In genomic region chr3:127913885-127914709, GRCm38 (mm10) we compare ENCODE assay signal across 10 mouse cellular contexts. TPM values are rescaled to one million over a fixed set of nuclear protein-coding genes. Genes with fewer than 3 reads are reported as not detected.
DNase-seq lines count a peak whose midpoint lies in the region; ATAC-seq and TF ChIP-seq lines count a peak whose summit lies in the region.
"Had no signal": no experiment of that assay in that cellular context is flagged by ENCODE, and none has a peak within 500 bp of the region (broad histone marks: within the 10 kb centered on the region; RNA-seq: fewer than 3 reads in every experiment).

No protein-coding gene starts in this region.

- H3ac ChIP-seq in myocyte (ENCODE audit: control insufficient read depth, insufficient read length), result no peak overlapping the region

- TF ChIP-seq POLR2A in myocyte (IDR thresholded peaks at IDR 0.05; ENCODE audit: insufficient read length, low read depth), result no peak

- peak overlapping the region; percentile 12; the same call in 1 of the 2 replicates for H3K4me2 ChIP-seq in limb, embryonic 13.5 days (replicated peaks)
- peak overlapping the region; percentile 35 for H3K4me2 ChIP-seq in embryonic facial prominence, embryonic 15.5 days (replicated peaks)
- peak overlapping the region; percentile 25; the same call in 1 of the 2 replicates for H3K4me2 ChIP-seq in intestine, postnatal 0 days (replicated peaks; ENCODE audit: low read depth)
- peak overlapping the region; percentile 70 for H3K4me2 ChIP-seq in myocyte (ENCODE audit: low read depth)

- 0 out of 2 replicates have a peak, but pooled peaks cover 3% of the 10 kb centered on the region for H3K9me3 ChIP-seq in limb, embryonic 13.5 days
- H3K9me3 ChIP-seq in limb, embryonic 10.5 days (replicated peaks), result no peaks in the 10 kb centered on the region
- no peaks in the 10 kb centered on the region for H3K9me3 ChIP-seq in embryonic facial prominence, embryonic 15.5 days (replicated peaks)
- H3K9me3 ChIP-seq in intestine, postnatal 0 days (ENCODE audit: control insufficient read depth), result no peaks in the 10 kb centered on the region

- no peaks in the 10 kb centered on the region for H3K36me3 ChIP-seq in limb, embryonic 13.5 days
- no peaks in the 10 kb centered on the region for H3K36me3 ChIP-seq in limb, embryonic 10.5 days
- H3K36me3 ChIP-seq in embryonic facial prominence, embryonic 15.5 days, result no peaks in the 10 kb centered on the region
- no peaks in the 10 kb centered on the region for H3K36me3 ChIP-seq in intestine, postnatal 0 days (ENCODE audit: control insufficient read depth, insufficient read depth)
- H3K36me3 ChIP-seq in myocyte (ENCODE audit: control insufficient read depth, insufficient read depth), result no peaks in the 10 kb centered on the region

- no peak for ATAC-seq in limb, embryonic 13.5 days (ENCODE audit: low FRiP score, low read depth)
- no peak for ATAC-seq in embryonic facial prominence, embryonic 15.5 days (ENCODE audit: insufficient number of reproducible peaks, low FRiP score, low TSS enrichment, low read depth)
- ATAC-seq in intestine, postnatal 0 days, result no peak

- no peak for TF ChIP-seq CTCF in intestine, postnatal 0 days (IDR thresholded peaks at IDR 0.05; ENCODE audit: low read depth)
- TF ChIP-seq CTCF in layer of hippocampus, adult 2 months (conservative IDR thresholded peaks at IDR 0.05), result no peak

- no peak overlapping the region for H3K4me3 ChIP-seq in limb, embryonic 13.5 days
- H3K4me3 ChIP-seq in limb, embryonic 10.5 days, result no peak overlapping the region
- 0 out of 2 replicates have a peak overlapping the region, but pooled peaks have one; percentile 7 for H3K4me3 ChIP-seq in embryonic facial prominence, embryonic 15.5 days (replicated peaks)
- no peak overlapping the region for H3K4me3 ChIP-seq in intestine, postnatal 0 days (ENCODE audit: low read depth, low read length)
- H3K4me3 ChIP-seq in myocyte, result no peak overlapping the region
- no peak overlapping the region for H3K4me3 ChIP-seq in layer of hippocampus, adult 2 months

- H3K9ac ChIP-seq in limb, embryonic 13.5 days, result no peak overlapping the region
- H3K9ac ChIP-seq in embryonic facial prominence, embryonic 15.5 days, result no peak overlapping the region
- no peak overlapping the region for H3K9ac ChIP-seq in intestine, postnatal 0 days (ENCODE audit: low read depth, low read length)

- peaks cover 20% of the 10 kb centered on the region for H3K4me1 ChIP-seq in limb, embryonic 13.5 days
- no peaks in the 10 kb centered on the region for H3K4me1 ChIP-seq in limb, embryonic 10.5 days
- H3K4me1 ChIP-seq in embryonic facial prominence, embryonic 15.5 days, result no peaks in the 10 kb centered on the region; the same call in 1 of the 2 replicates
- H3K4me1 ChIP-seq in intestine, postnatal 0 days (replicated peaks; ENCODE audit: control insufficient read depth, insufficient read depth, low read length), result no peaks in the 10 kb centered on the region

- DNase-seq in limb, embryonic 10.5 days (ENCODE audit: low spot score), result no peak
- no peak for DNase-seq in layer of hippocampus, adult 2 months (ENCODE audit: low spot score in 2 of 2)
- DNase-seq in left cerebral cortex, adult 11 months (ENCODE audit: low spot score), result no peak
- DNase-seq in cerebellum, adult 8-10 months, result no peak
- DNase-seq: cerebellum, adult 18-20 months; left cerebral cortex, postnatal 4 days had no signal

- H3K27me3 ChIP-seq in limb, embryonic 13.5 days, result no peaks in the 10 kb centered on the region
- no peaks in the 10 kb centered on the region for H3K27me3 ChIP-seq in limb, embryonic 10.5 days (ENCODE audit: low read depth, poor library complexity, severe bottlenecking)
- no peaks in the 10 kb centered on the region for H3K27me3 ChIP-seq in embryonic facial prominence, embryonic 15.5 days
- no peaks in the 10 kb centered on the region for H3K27me3 ChIP-seq in intestine, postnatal 0 days (replicated peaks; ENCODE audit: control insufficient read depth, insufficient read depth, low read length)
- H3K27me3 ChIP-seq in myocyte (ENCODE audit: control insufficient read depth, insufficient read depth, insufficient read length), result no peaks in the 10 kb centered on the region

- WGBS in limb, embryonic 13.5 days, result 43% methylated on average over 16 of the region's 16 CpGs
- 64% methylated on average over 16 of the region's 16 CpGs for WGBS in limb, embryonic 10.5 days
- 15% methylated on average over 16 of the region's 16 CpGs for WGBS in embryonic facial prominence, embryonic 15.5 days
- 44% methylated on average over 16 of the region's 16 CpGs for WGBS in intestine, postnatal 0 days

- H3K79me2 ChIP-seq in myocyte (ENCODE audit: control insufficient read depth, insufficient read depth), result no peaks in the 10 kb centered on the region

- no peak overlapping the region for H3K27ac ChIP-seq in limb, embryonic 13.5 days
- no peak overlapping the region for H3K27ac ChIP-seq in limb, embryonic 10.5 days
- peak overlapping the region; percentile 36; the same call in 1 of the 2 replicates for H3K27ac ChIP-seq in embryonic facial prominence, embryonic 15.5 days (replicated peaks)
- H3K27ac ChIP-seq in intestine, postnatal 0 days (ENCODE audit: low read depth, low read length), result no peak overlapping the region
- no peak overlapping the region for H3K27ac ChIP-seq in layer of hippocampus, adult 2 months

TF ChIP-seq in myocyte, 11 proteins besides CTCF, POLR2A, EP300 and RAD21:
- no peak for TF ChIP-seq MAX (IDR thresholded peaks at IDR 0.05; ENCODE audit: low read depth)
- no peak for TF ChIP-seq TCF12 (IDR thresholded peaks at IDR 0.05; ENCODE audit: insufficient read depth, poor library complexity, severe bottlenecking)
- no peak for TF ChIP-seq CEBPB (IDR thresholded peaks at IDR 0.05; ENCODE audit: insufficient read depth, poor library complexity, severe bottlenecking)
- TF ChIP-seq MYOD1 (IDR thresholded peaks at IDR 0.05; ENCODE audit: control insufficient read depth in 1 of 3, insufficient read length in 2 of 3, low read depth in 2 of 3), result no peak
- no peak for TF ChIP-seq SRF (IDR thresholded peaks at IDR 0.05; ENCODE audit: control insufficient read depth, insufficient read length, low read depth)
- no peak for TF ChIP-seq MYOG (IDR thresholded peaks at IDR 0.05; ENCODE audit: control insufficient read depth in 1 of 3, insufficient read depth in 1 of 3, insufficient read length in 2 of 3, low read depth in 2 of 3)
- no peak for TF ChIP-seq REST (IDR thresholded peaks at IDR 0.05; ENCODE audit: insufficient read depth, insufficient read length)
- no peak for TF ChIP-seq POLR2AphosphoS2 (IDR thresholded peaks at IDR 0.05; ENCODE audit: insufficient read length, low read depth)
- no peak for TF ChIP-seq USF1 (IDR thresholded peaks at IDR 0.05; ENCODE audit: low read depth)
- no peak for TF ChIP-seq TCF3 (IDR thresholded peaks at IDR 0.05; ENCODE audit: insufficient read length, low read depth)
- TF ChIP-seq E2F4 (IDR thresholded peaks at IDR 0.05; ENCODE audit: insufficient read depth), result no peak

RNA-seq across cellular contexts. Expression of gene Fam241a, which starts 18.0 kb away (rescaled TPM):
- polyA plus RNA-seq in limb, embryonic 13.5 days (2015; fragmentation: Nextera tagmentation; extraction: Ambion mirVana), result 5.8 and 6.2 TPM in 2 replicates
- 1.7 and 2.0 TPM in 2 replicates for polyA plus RNA-seq in limb, embryonic 10.5 days (2016; fragmentation: Nextera tagmentation; extraction: Ambion mirVana)
- polyA plus RNA-seq in embryonic facial prominence, embryonic 15.5 days (2015; fragmentation: Nextera tagmentation; extraction: Ambion mirVana), result 10.7 and 11.9 TPM in 2 replicates
- polyA plus RNA-seq in intestine, postnatal 0 days (2015; fragmentation: Nextera tagmentation; extraction: Ambion mirVana), result 17.8 and 18.9 TPM in 2 replicates
- 3.6 TPM for polyA plus RNA-seq in myocyte (2012; fragmentation: generic; extraction: Trizol)
- 1 to 10 TPM; 1.9 to 2.3 TPM for total RNA-seq in layer of hippocampus, adult 2 months (2021)

Comparison
In these comparisons a context has a peak if more than half of its experiments do, and no peak if none do; other contexts are left out.
1. H3K4me2 ChIP-seq: peak in every context shown above with its lines; median percentile 70 in myocyte; 35 in embryonic facial prominence, embryonic 15.5 days; 25 in intestine, postnatal 0 days; 12 in limb, embryonic 13.5 days.